Mouse (Mus musculus) bone marrow macrophage, adult 2 months (primary cell): ENCODE results near the gene Eml5. TPM values are rescaled to one million over a fixed set of nuclear protein-coding genes. Genes with fewer than 3 reads are reported as not detected.
A peak's percentile ranks its signal among the peaks of the same experiment; 100 is the strongest.

Source experiments
- H3K27ac ChIP-seq: 2 replicates; pipeline ENCODE4 v1.5.1; 2012; ENCODE audit warnings: low read depth, low read length; ENCODE audit not compliant: insufficient read depth
- H3K4me1 ChIP-seq: 2 replicates; pipeline ENCODE4 v1.6.1; 2012; ENCODE audit warnings: low read length; ENCODE audit not compliant: control insufficient read depth, insufficient read depth
- H3K4me3 ChIP-seq: 2 replicates; pipeline ENCODE4 v1.5.1; 2012; ENCODE audit warnings: mild to moderate bottlenecking, low read length, moderate library complexity; ENCODE audit not compliant: insufficient read depth
- CTCF ChIP-seq: IDR thresholded peaks from 2 replicates; pipeline ENCODE4 v1.5.1; 2012; ENCODE audit warnings: low read depth, mild to moderate bottlenecking, low read length, moderate library complexity
- POLR2A ChIP-seq: IDR thresholded peaks from 2 replicates; pipeline ENCODE4 v1.6.1; 2012; ENCODE audit warnings: mild to moderate bottlenecking, low read depth, low read length, borderline replicate concordance
- polyA plus RNA-seq: library from polyadenylated mRNA; stranded (reverse); fragments of >200 nt; gene quantifications from 2 replicates; pipeline ENCODE4 v1.2.4, GENCODE M21; 2012; ENCODE audit not compliant: missing spikeins, insufficient read depth, insufficient read length

Eml5 gene
- polyA plus RNA-seq: 2.9 and 3.4 TPM in 2 replicates

DNA sequence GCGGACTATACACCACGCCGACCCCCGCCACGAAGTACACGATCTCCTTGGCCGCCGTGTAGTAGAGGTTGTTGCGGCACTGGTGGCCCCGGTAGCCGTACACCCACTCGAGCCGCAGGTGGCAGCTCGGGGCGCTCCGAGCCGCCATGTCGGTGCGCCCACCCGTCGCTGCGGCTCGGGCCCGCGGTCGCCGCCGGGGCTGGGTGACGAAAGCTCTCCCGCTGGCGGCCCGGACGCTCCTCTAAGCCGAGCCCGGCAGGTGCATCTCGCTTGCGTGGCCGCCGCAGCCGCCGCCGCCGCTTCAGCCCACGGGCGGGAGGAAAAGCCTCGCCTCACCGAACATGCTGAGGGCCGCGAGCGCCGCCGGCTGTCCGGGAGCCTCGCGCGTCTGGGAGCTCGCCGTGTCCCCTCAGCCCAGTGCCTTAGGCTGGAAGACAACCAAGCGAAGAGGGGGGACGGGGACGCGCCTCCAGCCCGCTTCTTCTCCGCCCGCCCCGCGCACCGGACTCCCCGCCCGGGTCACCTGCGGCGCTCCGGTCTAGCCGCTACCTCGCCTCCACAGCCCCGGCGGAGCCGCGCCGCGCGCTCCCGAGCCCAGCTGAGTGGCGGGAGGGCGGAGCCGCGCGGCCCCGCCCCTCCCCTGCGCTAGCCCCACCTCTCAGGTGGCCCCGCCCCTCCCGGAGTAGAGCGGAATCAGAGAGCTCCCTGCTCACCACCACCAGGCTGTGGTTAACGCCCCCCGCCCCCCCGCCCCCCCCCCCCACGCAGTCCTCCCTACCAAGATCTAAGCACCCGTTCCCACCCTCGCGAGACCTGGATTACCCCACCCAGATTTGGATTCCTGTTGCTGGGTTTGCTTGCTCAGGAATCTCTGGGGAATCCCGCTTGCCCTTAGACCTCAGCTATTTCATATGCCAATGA is at the start of gene Eml5:
Eml5 (minus strand) TSS at position 604 of the 921 bp plus-strand sequence.
- Histone ChIP-seq H3K27ac (no peak within 1 kb of the TSS), H3K4me3 (peak within 1 kb of the TSS; percentile 76), H3K4me1 (no peaks in the 10 kb centered on the region)
- TF ChIP-seq CTCF: no peak
- no peak for TF ChIP-seq POLR2A

GRCm38 (mm10) chr12:98932856-98933255 is 31.6 kb upstream of the Eml5 start:
- H3K4me3 ChIP-seq: no peak overlapping the region
- H3K27ac ChIP-seq: no peak overlapping the region
- H3K4me1 ChIP-seq: peaks cover 2% of the 10 kb centered on the region
- TF ChIP-seq POLR2A: no peak
- TF ChIP-seq CTCF: no peak

GRCm38 (mm10) chr12:98932441-98932840 is 31.2 kb upstream of the Eml5 start:
- Histone ChIP-seq H3K4me3 (no peak overlapping the region), H3K4me1 (peaks cover 2% of the 10 kb centered on the region), H3K27ac (no peak overlapping the region)
- TF ChIP-seq CTCF: no peak
- TF ChIP-seq POLR2A: no peak

DNA sequence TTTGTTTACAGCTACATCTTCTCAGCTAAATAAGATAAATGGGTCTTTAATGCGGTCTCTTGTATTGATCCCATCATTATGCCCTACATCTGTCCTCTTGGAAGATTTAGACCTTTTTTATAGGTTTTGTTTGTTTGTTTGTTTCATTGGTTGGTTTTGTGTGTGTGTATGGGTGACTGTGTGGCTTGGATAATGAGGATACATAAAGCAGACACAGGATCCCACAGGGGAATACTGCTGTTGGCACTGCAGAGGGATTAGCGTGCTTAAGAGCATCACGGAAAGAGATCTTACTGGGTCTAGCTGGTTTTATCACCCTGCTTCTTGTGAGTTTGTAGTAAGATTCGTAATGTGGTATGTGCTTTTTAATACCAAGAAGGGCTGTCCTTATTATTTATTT is 29.9 kb upstream of the Eml5 start:
- TF ChIP-seq CTCF: no peak
- no peak for TF ChIP-seq POLR2A
- H3K4me3 ChIP-seq: no peak overlapping the region
- peaks cover 2% of the 10 kb centered on the region for H3K4me1 ChIP-seq
- no peak overlapping the region for H3K27ac ChIP-seq

- Histone ChIP-seq H3K4me3 (peak within 1 kb of the TSS; percentile 97), H3K4me1 (peaks cover 4% of the 10 kb centered on the region; the same call in 1 of the 2 replicates), H3K27ac (peak within 1 kb of the TSS; percentile 45)
- TF ChIP-seq POLR2A (peak; percentile 27; the same call in 1 of the 2 replicates), CTCF (no peak)
Measured at GRCm38 (mm10) chr12:98920194-98920991, 19.1 kb upstream of the Eml5 start, which contains the start of gene Ttc8. Gene Ttc8 (plus strand): TSS chr12:98920574.

DNA sequence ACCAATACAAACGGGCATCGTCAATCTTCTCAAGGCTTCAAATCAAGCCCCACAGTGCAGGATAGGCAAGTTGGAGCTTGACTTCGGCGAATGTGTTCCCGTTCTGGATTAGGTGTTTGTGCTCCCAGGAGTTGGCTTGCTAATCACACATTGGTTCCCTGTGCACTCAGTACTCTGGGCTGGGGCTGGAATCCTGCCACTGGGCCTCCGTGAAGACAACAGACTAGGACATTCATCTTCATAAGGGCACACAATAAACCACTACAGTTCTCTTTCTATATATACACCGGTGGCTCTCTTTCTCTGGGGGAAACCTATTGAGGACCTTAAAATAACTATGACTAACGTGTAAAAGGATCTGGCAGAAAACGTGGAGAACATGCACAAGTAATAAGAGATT is 8.8 kb upstream of the Eml5 start:
- Histone ChIP-seq H3K27ac (no peak overlapping the region), H3K4me3 (no peak overlapping the region), H3K4me1 (no peaks in the 10 kb centered on the region)
- TF ChIP-seq POLR2A (no peak), CTCF (no peak)

DNA sequence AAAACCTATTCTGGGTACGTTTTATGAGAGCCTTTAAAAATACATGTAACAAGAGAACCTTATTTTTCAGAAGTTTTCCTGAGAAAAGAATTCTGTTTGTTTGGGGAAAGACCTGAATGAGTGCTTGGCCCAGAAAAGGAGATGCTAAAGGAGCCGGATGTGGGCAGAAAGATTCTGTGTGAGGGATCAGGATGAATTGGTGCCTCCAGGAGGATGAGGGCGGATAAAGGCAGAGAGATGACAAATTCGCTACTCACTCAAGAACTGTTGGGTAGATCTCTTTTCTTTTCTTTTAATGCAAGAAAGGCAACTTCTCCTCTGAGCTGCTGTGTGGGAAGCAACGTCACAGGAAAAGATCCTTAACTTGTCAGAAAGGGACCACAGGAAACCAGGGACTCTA is 4.2 kb upstream of the Eml5 start:
- H3K4me3 ChIP-seq: no peak overlapping the region
- H3K27ac ChIP-seq: no peak overlapping the region
- no peak for TF ChIP-seq POLR2A
- TF ChIP-seq CTCF: no peak

DNA sequence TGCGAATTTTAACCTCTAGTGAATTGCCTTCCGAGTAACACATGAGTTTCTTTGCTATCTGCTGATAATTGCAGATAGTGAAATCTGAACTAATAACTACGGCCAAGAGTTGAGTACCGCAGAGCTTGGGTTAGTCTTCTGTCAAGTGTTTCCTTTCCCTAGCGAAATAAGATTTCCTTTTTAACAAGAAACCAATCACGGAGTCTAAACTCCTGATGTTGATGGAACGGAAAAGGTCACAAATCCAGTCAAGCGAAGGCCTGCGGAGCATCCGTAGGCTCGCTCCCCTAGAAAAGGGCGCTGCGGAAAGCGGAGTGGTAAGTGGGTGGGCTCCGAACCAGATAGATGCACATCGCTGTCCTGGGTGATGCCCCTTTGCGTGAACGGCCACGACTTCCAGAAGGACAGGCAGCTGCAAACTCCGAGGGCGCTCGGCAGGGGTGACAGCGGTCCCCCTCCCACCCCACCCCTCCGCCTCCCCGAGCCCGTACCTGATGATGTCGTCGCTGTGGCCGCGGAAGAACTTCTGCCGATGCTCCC is 873 bp downstream of the Eml5 start:
- TF ChIP-seq CTCF (no peak), POLR2A (no peak)
- Histone ChIP-seq H3K4me3 (peak overlapping the region; percentile 76), H3K4me1 (no peaks in the 10 kb centered on the region), H3K27ac (no peak overlapping the region)

More for the DNA sequence above, 4.2 kb upstream of the Eml5 start:
- H3K4me1 ChIP-seq: no peaks in the 10 kb centered on the region

GRCm38 (mm10) chr12:98899676-98900075 is 1.6 kb downstream of the Eml5 start:
- no peaks in the 10 kb centered on the region for H3K4me1 ChIP-seq
- H3K27ac ChIP-seq: no peak overlapping the region
- H3K4me3 ChIP-seq: no peak overlapping the region
- no peak for TF ChIP-seq CTCF
- no peak for TF ChIP-seq POLR2A

- H3K4me3 ChIP-seq: no peak overlapping the region
- no peak overlapping the region for H3K27ac ChIP-seq
- no peaks in the 10 kb centered on the region for H3K4me1 ChIP-seq
- TF ChIP-seq POLR2A (no peak), CTCF (no peak)
Measured at GRCm38 (mm10) chr12:98896761-98897160, 4.5 kb downstream of the Eml5 start.
